Comparison of ENCODE assay signal across 8 mouse cellular contexts in genomic region chr5:113150871-113151553, GRCm38 (mm10).
DNase-seq lines count a peak whose midpoint lies in the region; ATAC-seq lines count a peak whose summit lies in the region.

No protein-coding gene starts in this region.

- H3K27ac ChIP-seq in heart, embryonic 15.5 days: peak overlapping the region; percentile 80
- H3K27ac ChIP-seq in brown adipose tissue, adult 24 weeks (replicated peaks; ENCODE audit: low read depth, low read length): peak overlapping the region; percentile 57
- H3K27ac ChIP-seq in hindbrain, embryonic 11.5 days (ENCODE audit: low read depth, low read length): peak overlapping the region; percentile 49; the same call in 1 of the 2 replicates

- H3K4me3 ChIP-seq in heart, embryonic 15.5 days: no peak overlapping the region
- no peak overlapping the region for H3K4me3 ChIP-seq in brown adipose tissue, adult 24 weeks (ENCODE audit: insufficient read depth, low read depth, low read length)
- H3K4me3 ChIP-seq in hindbrain, embryonic 11.5 days (ENCODE audit: low read depth, low read length): no peak overlapping the region

- no peaks in the 10 kb centered on the region for H3K9me3 ChIP-seq in heart, embryonic 15.5 days (replicated peaks)
- H3K9me3 ChIP-seq in hindbrain, embryonic 11.5 days (ENCODE audit: control insufficient read depth, low read length): no peaks in the 10 kb centered on the region

- WGBS in heart, embryonic 15.5 days: 57% methylated on average over 9 of the region's 9 CpGs
- WGBS in hindbrain, embryonic 11.5 days: 65% methylated on average over 9 of the region's 9 CpGs

- peak overlapping the region; percentile 21; the same call in 1 of the 2 replicates for H3K9ac ChIP-seq in heart, embryonic 15.5 days
- H3K9ac ChIP-seq in hindbrain, embryonic 11.5 days (ENCODE audit: low read depth, low read length): no peak overlapping the region

- DNase-seq in heart, adult 18-20 months: no peak
- DNase-seq in hindbrain, embryonic 11.5 days (ENCODE audit: low spot score): no peak
- no peak for DNase-seq in retina, postnatal 1 day
- no peak for DNase-seq in right cerebral cortex, postnatal 10 days (ENCODE audit: low spot score in 2 of 2)
- no peak for DNase-seq in spleen, adult 18-20 months

- no peaks in the 10 kb centered on the region for H3K36me3 ChIP-seq in heart, embryonic 15.5 days
- H3K36me3 ChIP-seq in hindbrain, embryonic 11.5 days (ENCODE audit: control insufficient read depth, insufficient read depth, low read length): no peaks in the 10 kb centered on the region

- H3K4me2 ChIP-seq in heart, embryonic 15.5 days: 0 out of 2 replicates have a peak overlapping the region, but pooled peaks have one; percentile 4
- no peak overlapping the region for H3K4me2 ChIP-seq in hindbrain, embryonic 11.5 days (replicated peaks; ENCODE audit: low read depth, low read length)

- H3K27me3 ChIP-seq in heart, embryonic 15.5 days: no peaks in the 10 kb centered on the region
- no peaks in the 10 kb centered on the region; the same call in 1 of the 2 replicates for H3K27me3 ChIP-seq in hindbrain, embryonic 11.5 days (ENCODE audit: control insufficient read depth, insufficient read depth, low read length)

- no peak for ATAC-seq in heart, embryonic 15.5 days (replicated peaks; ENCODE audit: insufficient number of reproducible peaks, insufficient read depth, low FRiP score, low read depth)
- no peak for ATAC-seq in hindbrain, embryonic 11.5 days (ENCODE audit: low FRiP score)
- peak; percentile 53 for ATAC-seq in megakaryocyte progenitor cell, adult 5-6 weeks (replicated peaks; ENCODE audit: poor library complexity)

- peaks cover 64% of the 10 kb centered on the region for H3K4me1 ChIP-seq in heart, embryonic 15.5 days (replicated peaks)
- H3K4me1 ChIP-seq in brown adipose tissue, adult 24 weeks (ENCODE audit: control insufficient read depth, insufficient read depth, insufficient read length, low read length): peaks cover 17% of the 10 kb centered on the region
- peaks cover 8% of the 10 kb centered on the region; the same call in 1 of the 2 replicates for H3K4me1 ChIP-seq in hindbrain, embryonic 11.5 days (replicated peaks; ENCODE audit: control insufficient read depth, insufficient read depth, low read length)
